Mouse (Mus musculus) bone marrow macrophage, adult 2 months (primary cell): ENCODE results near the gene Gna11.

ENCODE experiments used
- CTCF ChIP-seq: IDR thresholded peaks from 2 replicates; pipeline ENCODE4 v1.5.1; 2012; ENCODE audit warnings: low read depth, mild to moderate bottlenecking, low read length, moderate library complexity
- POLR2A ChIP-seq: IDR thresholded peaks from 2 replicates; pipeline ENCODE4 v1.6.1; 2012; ENCODE audit warnings: mild to moderate bottlenecking, low read depth, low read length, borderline replicate concordance

DNA sequence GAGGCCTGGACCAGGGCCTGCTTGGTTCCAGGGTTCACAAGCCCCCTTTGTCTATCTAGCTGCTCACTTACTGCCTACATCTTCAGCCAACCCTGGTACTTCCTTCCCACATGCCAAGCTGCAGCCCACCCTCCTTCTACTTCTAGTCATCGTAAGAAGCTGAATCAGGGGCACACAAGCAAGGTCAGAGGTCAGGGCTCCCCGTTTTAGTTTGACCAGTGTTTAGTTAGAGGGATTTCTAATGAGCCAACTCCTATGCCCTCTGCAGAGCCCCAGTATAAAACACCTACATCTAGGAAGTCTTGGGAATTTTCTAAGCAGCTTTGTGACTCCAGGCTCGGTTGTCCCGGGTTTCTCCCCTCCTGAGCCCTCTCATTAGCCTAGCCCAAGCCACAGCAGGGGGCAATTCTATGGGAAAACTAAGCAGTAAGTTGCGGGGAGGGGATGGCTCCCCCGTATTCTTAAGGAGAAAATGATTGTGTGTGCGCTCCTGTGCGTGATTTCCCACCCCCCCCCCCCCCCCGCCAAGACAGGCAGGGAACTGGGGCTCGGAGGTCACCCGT lies 25.3 kb upstream of the Gna11 start:
- no peak for TF ChIP-seq POLR2A
- TF ChIP-seq CTCF, result no peak
